Mouse (Mus musculus) liver, postnatal 0 days (tissue): ENCODE measurements around the gene Gm9918.

Experiments used
- CTCF ChIP-seq: sonication (generic); IDR thresholded peaks from 2 replicates; pipeline ENCODE4 v1.5.1; 2016; ENCODE audit warnings: antibody characterized with exemption, low read depth
- EP300 ChIP-seq: IDR thresholded peaks from 2 replicates; pipeline ENCODE4 v1.6.1; 2016; ENCODE audit warnings: antibody characterized with exemption, low read depth, mild to moderate bottlenecking

GRCm38 (mm10) chr15:102242404-102243228 is 27.7 kb upstream of the Gm9918 start:
- TF ChIP-seq CTCF (no peak), EP300 (no peak)
